Mouse (Mus musculus) regulatory T cell (primary cell): Measurements from ENCODE around the gene Mrgprb8.
"Not testable (repeated sequence)": the region's sequence is repeated elsewhere in the genome, so short reads cannot be mapped to it uniquely, and the experiment has no call there.

Experiments
- in situ Hi-C: fragments of 300-600 bp; cut with MboI, MseI; formaldehyde crosslinking; loops from one replicate; pipeline ENCODE4 v1.15.1; 2025; ENCODE audit warnings: high pct_unique_total_duplicates

Gene Mrgprb8

DNA sequence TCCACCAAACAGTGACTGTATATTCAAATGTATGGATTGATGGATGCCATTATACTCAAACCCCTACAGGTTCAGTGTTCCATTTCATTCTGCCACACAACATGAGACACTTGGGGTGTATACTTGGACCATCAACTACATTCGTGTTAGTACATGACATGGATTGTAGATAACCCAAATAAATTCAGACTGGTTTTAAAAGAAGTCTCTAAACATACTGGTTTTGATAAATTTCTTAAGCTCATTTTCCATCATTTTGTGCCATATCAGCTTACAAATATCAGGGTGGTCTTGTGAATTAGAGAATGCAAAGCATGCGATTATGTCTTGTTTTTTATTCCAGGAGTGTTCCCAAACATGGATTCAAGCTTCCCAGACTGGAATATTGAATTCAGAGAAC lies at the start of gene Mrgprb8:
Gene Mrgprb8, plus strand, starts transcription at position 301 of the 400 bp plus-strand sequence.
- in situ Hi-C loops: no loop called here

- in situ Hi-C loops: not testable (repeated sequence)
Observed at GRCm38 (mm10) chr7:48435936-48436335, 47.6 kb downstream of the Mrgprb8 start.

GRCm38 (mm10) chr7:48436581-48436980 lies 48.3 kb downstream of the Mrgprb8 start:
- in situ Hi-C loops: no loop called here
